Mouse (Mus musculus): ENCODE measurements around the gene Fam234a. TPM values are rescaled to one million over a fixed set of nuclear protein-coding genes. Genes with fewer than 3 reads are reported as not detected.
A peak's percentile ranks its signal among the peaks of the same experiment; 100 is the strongest.
"Not testable (repeated sequence)": the region's sequence is repeated elsewhere in the genome, so short reads cannot be mapped to it uniquely, and the experiment has no call there.

Fam234a gene
- total RNA-seq, 2 experiments from 2014 or later: 87.4 to 96.7 TPM

DNA sequence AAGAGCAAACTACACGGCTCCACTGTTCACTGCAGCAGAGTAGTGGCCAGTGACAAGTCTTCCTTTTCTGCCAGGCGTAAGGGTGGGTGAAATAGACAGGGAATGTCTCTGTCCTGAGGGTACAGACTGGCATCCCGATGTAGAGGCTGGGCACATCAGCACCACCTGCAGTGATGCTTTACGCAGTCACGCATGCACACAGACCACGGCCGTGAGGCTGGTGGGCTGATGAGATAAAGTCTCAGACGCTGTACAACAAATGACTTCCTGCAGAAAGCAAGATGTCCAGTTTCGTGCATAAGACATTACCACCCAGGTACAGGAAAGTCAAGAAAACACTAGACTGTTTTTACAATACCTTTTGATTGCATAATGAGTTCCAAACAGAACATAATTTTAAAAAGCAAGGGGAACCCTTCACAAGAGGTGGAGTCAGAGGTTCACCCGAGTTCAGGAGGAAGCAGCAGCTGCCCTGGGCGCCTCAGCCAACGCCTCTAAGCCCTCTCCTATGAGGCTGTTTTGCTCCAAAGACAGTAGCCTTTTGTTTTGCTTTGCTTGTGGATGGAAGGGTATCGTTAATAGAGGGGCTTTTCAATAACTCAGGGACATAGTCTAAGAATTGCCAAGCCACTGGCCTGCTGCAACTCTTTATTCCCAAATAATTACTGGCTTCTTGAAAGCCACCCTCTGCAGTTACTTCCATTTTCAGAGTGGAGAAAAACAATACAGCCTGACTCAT is 8.8 kb downstream of the Fam234a start:
- DNase-seq: peak in 1 of 2 experiments; percentile 38
- intact Hi-C loops (cut with DNase I): no loop called here

DNA sequence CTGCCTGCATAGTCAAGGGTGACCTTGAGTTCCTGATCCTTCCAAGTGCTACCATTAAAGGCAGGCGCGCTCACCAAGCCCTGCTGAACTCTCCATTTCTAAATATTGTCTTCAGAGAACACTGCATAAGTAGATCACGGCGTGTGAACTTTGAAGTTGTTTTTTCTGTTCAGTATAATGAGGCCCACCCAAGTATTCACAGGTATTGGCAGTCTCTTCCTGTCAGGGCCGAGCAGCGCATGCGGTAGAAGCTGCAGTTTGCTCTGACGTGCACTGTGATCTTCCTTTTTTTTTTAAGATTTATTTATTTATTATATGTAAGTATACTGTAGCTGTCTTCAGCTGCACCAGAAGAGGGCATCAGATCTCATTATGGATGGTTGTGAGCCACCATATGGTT is 9.7 kb downstream of the Fam234a start:
- intact Hi-C loops (cut with DNase I): no loop called here
- no peak for DNase-seq

DNA sequence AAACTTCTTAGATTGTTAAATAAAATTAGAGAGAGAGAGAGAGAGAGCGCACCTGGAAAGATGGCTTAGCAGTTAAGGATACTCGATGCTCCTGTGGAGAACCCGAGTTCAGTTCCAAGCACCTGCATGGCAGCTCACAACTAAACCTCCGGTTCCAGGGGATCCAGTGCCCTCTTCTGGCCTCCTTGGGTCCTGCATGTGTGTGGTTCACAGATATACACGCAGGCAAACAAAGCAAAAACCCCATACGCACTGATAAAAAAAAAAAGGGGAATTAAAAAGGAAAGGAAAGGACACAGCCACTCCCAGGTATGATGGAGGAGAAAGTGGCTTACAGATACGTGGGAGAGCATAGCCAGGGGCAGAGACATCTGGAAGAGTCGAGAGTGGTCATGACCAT is 11.2 kb downstream of the Fam234a start:
- intact Hi-C loops (cut with DNase I): no loop called here
- DNase-seq: no peak

DNA sequence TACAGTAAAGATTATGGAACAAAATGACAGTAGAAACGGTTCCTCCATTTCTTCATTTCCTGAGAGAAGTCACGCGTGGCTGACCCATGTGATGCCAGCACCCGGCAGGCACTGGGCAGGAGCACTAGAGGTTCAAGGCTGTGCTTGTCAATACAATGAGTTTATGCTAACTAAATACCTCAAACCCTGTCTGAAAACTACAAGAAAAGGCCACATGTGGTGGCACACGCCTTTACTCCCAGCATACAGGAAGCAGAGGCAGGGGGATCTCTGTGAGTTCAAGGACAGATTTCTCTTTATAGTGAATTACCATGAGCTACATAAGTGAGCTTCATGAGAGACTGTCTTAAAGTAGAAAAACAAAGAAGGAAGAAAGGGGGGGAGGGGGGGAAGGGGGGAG is 12.9 kb downstream of the Fam234a start:
- intact Hi-C loops (cut with DNase I): no loop called here
- DNase-seq: no peak

DNA sequence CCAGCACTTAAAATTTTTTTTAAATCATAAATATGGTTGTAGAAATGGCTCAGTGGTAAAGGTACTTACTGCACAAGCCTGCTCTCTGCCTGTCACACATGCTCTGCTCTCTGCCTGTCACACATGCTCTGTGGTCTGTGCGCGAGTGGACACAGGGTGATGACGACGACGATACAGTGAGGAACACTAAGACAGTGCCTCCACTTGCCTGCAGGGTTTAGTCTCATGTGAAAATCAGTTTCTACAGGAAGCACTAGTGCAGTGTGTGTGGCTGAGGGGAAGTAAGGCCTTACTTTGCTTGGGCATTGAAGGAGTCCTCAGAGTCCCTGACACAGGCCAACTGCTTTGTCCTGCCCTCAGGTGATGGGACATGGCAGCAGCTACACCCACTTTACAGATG is 14.3 kb downstream of the Fam234a start:
- intact Hi-C loops (cut with DNase I): no loop called here
- no peak for DNase-seq

DNA sequence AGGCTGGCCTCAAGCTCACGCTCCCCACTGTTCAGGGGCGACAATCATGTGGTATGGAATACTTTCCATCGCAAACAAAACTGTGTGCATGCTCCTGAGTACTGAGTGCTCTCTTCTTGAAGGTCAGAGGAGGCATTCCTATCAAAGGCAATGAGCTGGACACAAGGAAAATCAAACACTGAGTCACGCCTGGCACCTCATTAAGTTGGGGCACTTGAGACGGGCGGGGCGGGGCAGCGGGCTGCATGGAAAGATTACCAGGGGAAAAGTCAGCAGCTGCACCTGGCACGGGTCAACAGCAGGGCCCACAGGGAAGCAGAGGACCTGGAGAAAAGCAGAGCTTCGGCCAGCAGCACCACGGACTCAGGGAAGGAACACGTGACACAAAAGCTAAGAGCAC is 18.9 kb downstream of the Fam234a start:
- intact Hi-C loops (cut with DNase I): no loop called here
- no peak for DNase-seq

DNA sequence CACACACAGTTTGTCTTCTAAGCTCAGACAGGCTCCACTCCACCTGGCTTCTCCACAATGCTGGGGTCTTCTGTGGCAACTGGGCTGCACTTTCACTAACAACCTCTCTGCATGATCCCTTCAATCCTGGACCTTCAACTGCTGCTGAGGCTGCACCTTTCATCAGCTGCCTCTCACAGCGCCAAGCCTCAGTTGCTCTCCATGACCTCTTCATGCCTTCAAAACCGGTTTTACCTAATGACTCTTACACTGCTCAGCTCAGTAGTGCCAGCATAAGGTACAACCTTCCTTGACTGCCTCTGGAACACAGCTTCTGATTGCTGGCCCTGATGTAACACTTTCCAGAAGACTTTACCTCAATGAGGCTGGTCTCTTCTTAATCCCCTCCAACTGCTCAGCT is 22.5 kb downstream of the Fam234a start:
- intact Hi-C loops (cut with DNase I): no loop called here
- no peak for DNase-seq

- no peak for DNase-seq
- intact Hi-C loops (cut with DNase I): no loop called here
Measured at GRCm38 (mm10) chr17:26212681-26213080, 31.4 kb downstream of the Fam234a start.

GRCm38 (mm10) chr17:26212241-26212640 is 31.8 kb downstream of the Fam234a start:
- no peak for DNase-seq
- intact Hi-C loops (cut with DNase I): no loop called here

DNA sequence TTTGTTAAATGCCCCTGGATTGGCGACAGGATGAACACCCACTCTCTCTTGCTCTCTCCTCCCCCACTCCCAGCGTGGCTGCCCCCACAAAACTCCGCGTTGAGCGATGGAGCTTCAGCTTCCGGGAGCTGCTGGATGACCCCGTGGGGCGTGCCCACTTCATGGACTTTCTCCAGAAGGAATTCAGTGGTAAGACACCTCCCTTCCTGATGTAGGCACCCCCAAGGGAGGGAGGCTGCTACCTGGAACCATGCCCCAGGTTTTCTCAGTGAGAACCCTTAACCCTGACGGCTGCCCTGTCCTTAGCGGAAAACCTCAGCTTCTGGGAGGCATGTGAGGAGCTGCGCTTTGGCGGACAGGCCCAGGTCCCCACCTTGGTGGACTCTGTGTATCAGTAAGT is 36.4 kb downstream of the Fam234a start, which contains the start of gene Arhgdig:
TSS of gene Arhgdig (minus strand) at position 101 of the 400 bp plus-strand sequence.
- no peak for DNase-seq
- intact Hi-C loops (cut with DNase I): no loop called here

GRCm38 (mm10) chr17:26206392-26206791 is 37.6 kb downstream of the Fam234a start:
- intact Hi-C loops (cut with DNase I): no loop called here
- no peak for DNase-seq

GRCm38 (mm10) chr17:26204766-26205165 is 39.3 kb downstream of the Fam234a start:
- DNase-seq: no peak
- intact Hi-C loops (cut with DNase I): no loop called here

GRCm38 (mm10) chr17:26203321-26203811 is 40.7 kb downstream of the Fam234a start:
- peak in 1 of 2 experiments; percentile 19 for DNase-seq
- intact Hi-C loops (cut with DNase I): no loop called here

- peak in 1 of 2 experiments; percentile 46 for DNase-seq
- intact Hi-C loops (cut with DNase I): no loop called here
Measured at GRCm38 (mm10) chr17:26202737-26203136, 41.3 kb downstream of the Fam234a start, which contains the start of gene Rgs11. Gene Rgs11 (plus strand): TSS chr17:26202951.

DNA sequence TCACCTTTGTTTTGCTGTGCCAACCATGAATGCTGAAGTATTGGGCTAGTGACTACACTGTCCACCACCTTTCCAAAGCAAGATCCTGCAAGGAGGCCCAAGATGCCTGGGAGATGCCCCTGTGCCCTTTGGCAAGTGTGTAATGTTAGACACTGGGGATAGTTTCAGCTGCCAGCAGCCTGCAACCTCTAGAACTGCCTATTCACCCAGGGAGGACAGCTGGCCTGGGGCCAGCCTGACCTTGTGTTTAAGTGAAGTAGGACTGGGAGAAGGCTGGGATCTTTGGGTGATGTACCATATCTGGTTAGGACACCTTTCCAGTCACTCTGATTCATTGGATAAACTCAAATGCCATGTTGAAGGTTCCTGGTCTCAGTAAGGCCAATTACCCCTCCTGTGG is 42.0 kb downstream of the Fam234a start:
- DNase-seq: no peak
- intact Hi-C loops (cut with DNase I): no loop called here

GRCm38 (mm10) chr17:26200831-26201705 is 43.0 kb downstream of the Fam234a start:
- intact Hi-C loops (cut with DNase I): no loop called here
- DNase-seq: no peak

DNA sequence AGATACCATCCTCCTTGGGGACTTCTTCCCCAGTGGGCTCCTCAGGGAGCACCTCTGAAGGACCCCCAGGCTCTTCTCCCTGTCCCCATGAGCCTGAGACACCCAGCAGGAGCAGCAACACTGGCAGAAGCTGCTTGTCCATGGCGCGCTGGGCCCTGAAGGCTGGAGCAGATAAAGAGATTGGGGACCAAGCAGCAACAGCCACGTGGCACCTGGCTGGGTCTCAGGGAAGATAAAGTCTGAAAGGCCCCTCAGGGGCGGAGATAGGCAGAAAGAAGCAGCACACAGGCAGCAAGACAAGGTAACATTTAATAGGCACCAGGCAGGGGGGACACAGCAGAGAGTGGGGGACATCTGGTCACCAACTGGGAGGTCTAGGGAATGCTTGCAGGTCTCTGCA is 45.1 kb downstream of the Fam234a start, which contains the start of gene Pdia2:
TSS of gene Pdia2 (minus strand) at position 196 of the 400 bp plus-strand sequence.
- DNase-seq: no peak
- intact Hi-C loops (cut with DNase I): no loop called here

DNA sequence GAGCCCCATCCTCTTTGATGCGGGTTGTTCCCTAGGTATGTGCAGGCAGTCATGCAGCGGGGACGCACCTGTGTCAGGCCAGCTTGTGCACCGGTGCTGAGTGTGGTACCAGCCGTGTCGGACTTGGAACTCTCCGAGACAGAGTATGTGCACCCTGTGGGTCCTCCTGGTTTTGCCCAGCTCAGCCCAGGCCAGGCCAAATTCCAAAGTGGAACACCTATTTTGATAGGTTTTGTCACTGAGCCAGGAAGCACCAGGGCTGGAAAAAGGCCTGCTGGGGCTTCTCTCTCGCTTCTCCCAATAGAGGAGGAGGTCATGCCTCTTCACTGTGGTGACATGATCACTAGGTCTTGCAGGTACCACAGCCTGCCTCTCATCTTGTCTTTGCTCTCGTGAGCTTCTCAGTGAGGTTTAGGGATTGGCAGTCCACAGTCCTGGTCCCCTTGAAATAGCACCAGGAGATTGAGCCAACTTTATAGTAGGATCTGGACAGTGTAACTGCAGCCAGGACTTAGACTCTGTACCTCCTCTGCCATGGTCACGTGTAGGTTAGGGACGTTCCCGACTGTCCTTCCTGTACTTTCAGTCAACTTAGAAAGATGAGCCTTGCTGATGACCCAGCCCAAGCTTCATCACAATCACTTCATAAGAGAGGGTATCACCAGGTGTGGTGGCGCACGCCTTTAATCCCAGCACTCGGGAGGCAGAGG is 51.4 kb downstream of the Fam234a start:
- DNase-seq: no peak
- intact Hi-C loops (cut with DNase I): no loop called here

- intact Hi-C loops (cut with DNase I); DNase-seq: not testable (repeated sequence)
Measured at GRCm38 (mm10) chr17:26191486-26191885, 52.6 kb downstream of the Fam234a start.

GRCm38 (mm10) chr17:26188091-26188805 is 55.8 kb downstream of the Fam234a start:
- intact Hi-C loops (cut with DNase I): no loop called here
- DNase-seq: no peak
